Mouse (Mus musculus) ES-Bruce4 (cell line): ENCODE measurements around the gene Tmem219.

ENCODE experiments used
- CTCF ChIP-seq: IDR thresholded peaks from one replicate; pipeline ENCODE4 v1.8.1; 2011; ENCODE audit warnings: low read depth, low read length
- POLR2A ChIP-seq: IDR thresholded peaks from one replicate; pipeline ENCODE4 v1.8.1; 2011; ENCODE audit warnings: low read length; ENCODE audit not compliant: insufficient read depth

DNA sequence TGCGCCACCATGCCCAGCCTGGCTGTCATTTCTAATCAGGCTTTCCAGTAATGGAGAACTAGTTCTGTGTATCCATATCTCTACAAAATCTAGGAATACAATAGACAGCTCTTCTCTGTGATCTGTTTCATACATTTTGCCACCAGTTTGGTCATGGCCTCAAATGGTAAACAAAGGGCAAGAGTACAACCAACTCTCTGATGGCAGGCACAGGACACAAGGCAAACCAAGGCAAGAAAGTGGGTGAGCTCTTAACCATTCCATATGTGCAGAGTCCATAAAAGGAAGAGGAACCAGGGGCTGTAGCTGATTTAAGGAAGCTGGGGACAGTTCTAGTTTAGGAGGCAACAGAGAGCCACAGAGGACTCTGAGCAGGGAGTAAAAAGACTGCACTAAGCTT is 45.5 kb downstream of the Tmem219 start:
- TF ChIP-seq CTCF = no peak
- TF ChIP-seq POLR2A = no peak
